Mouse (Mus musculus) lung, embryonic 14.5 days (tissue): ENCODE measurements around the gene Psip1. TPM values are rescaled to one million over a fixed set of nuclear protein-coding genes. Genes with fewer than 3 reads are reported as not detected.
A peak's percentile ranks its signal among the peaks of the same experiment; 100 is the strongest.

Source experiments
- ATAC-seq: fragments of 200-750 bp; cut with Nextera tagmentation; 2 replicates; pipeline ENCODE4 v1.8.0; 2017; ENCODE audit warnings: mild to moderate bottlenecking, moderate TSS enrichment, moderate library complexity; ENCODE audit not compliant: insufficient read depth
- DNase-seq: peaks from one replicate; pipeline ENCODE4 v3.0.0-alpha.2; 2015
- H3K27ac ChIP-seq: fragments of 300-500 bp; sonication (generic); 2 replicates; pipeline ENCODE4 v1.5.1; 2014; ENCODE audit warnings: low read depth, mild to moderate bottlenecking, moderate library complexity
- H3K27me3 ChIP-seq: fragments of 300-500 bp; sonication (generic); 2 replicates; pipeline ENCODE4 v1.6.1; 2014; ENCODE audit warnings: low read length, control low read depth; ENCODE audit not compliant: insufficient read depth
- H3K36me3 ChIP-seq: fragments of 300-500 bp; sonication (generic); 2 replicates; pipeline ENCODE4 v1.6.1; 2014; ENCODE audit warnings: control low read depth; ENCODE audit not compliant: insufficient read depth
- H3K4me1 ChIP-seq: fragments of 300-500 bp; sonication (generic); 2 replicates; pipeline ENCODE4 v1.6.1; 2014; ENCODE audit warnings: antibody characterized with exemption, control low read depth; ENCODE audit not compliant: insufficient read depth
- H3K4me2 ChIP-seq: fragments of 300-500 bp; sonication (generic); 2 replicates; pipeline ENCODE4 v1.6.1; 2014; ENCODE audit warnings: mild to moderate bottlenecking
- H3K4me3 ChIP-seq: fragments of 300-500 bp; sonication (generic); 2 replicates; pipeline ENCODE4 v1.5.1; 2014; ENCODE audit warnings: low read depth, low read length
- H3K9ac ChIP-seq: fragments of 300-500 bp; sonication (generic); 2 replicates; pipeline ENCODE4 v1.6.1; 2014
- H3K9me3 ChIP-seq: fragments of 300-500 bp; sonication (generic); 2 replicates; pipeline ENCODE4 v1.6.1; 2016; ENCODE audit warnings: low read depth, low read length, control low read depth
- CTCF ChIP-seq: IDR thresholded peaks from 2 replicates; pipeline ENCODE4 v1.5.1; 2016; ENCODE audit warnings: antibody characterized with exemption, low read depth
- WGBS: fragments of 180-500 bp; shearing (Covaris S2); extraction: QIAGEN DNeasy Blood & Tissue Kit; methylation state at CpG from one replicate; pipeline ENCODE4 v1.1.7; 2014; 5-methylcytosine and 5-hydroxymethylcytosine counted together
- polyA plus RNA-seq: library from polyadenylated mRNA; unstranded; fragments of >200 nt; fragmentation: Nextera tagmentation; extraction: Ambion mirVana; gene quantifications from 2 replicates; pipeline ENCODE4 v1.2.1, GENCODE M21; 2014

Gene Psip1
- polyA plus RNA-seq, 1 experiment from 2014 or later: 170 TPM

- Histone ChIP-seq H3K27me3 (no peaks in the 10 kb centered on the region), H3K9ac (no peak overlapping the region), H3K36me3 (peaks cover 88% of the 10 kb centered on the region), H3K4me1 (no peaks in the 10 kb centered on the region), H3K4me2 (no peak overlapping the region), H3K9me3 (no peaks in the 10 kb centered on the region), H3K27ac (no peak overlapping the region), H3K4me3 (no peak overlapping the region)
- 82% methylated on average over 7 of the region's 7 CpGs for WGBS
- ATAC-seq (no peak), DNase-seq (no peak)
- no peak for TF ChIP-seq CTCF
These were observed 18.6 kb downstream of the Psip1 start for GRCm38 (mm10) chr4:83467615-83468014.

- no peak for TF ChIP-seq CTCF
- H3K27ac ChIP-seq: no peak overlapping the region
- no peak for ATAC-seq
- H3K4me3 ChIP-seq: no peak overlapping the region
- DNase-seq: no peak
- H3K27me3 ChIP-seq: no peaks in the 10 kb centered on the region
- no peaks in the 10 kb centered on the region for H3K9me3 ChIP-seq
- 93% methylated on average over 7 of the region's 7 CpGs for WGBS
- no peaks in the 10 kb centered on the region for H3K4me1 ChIP-seq
- no peak overlapping the region for H3K9ac ChIP-seq
- H3K4me2 ChIP-seq: no peak overlapping the region
- H3K36me3 ChIP-seq: peaks cover 82% of the 10 kb centered on the region
These were observed 21.4 kb downstream of the Psip1 start for GRCm38 (mm10) chr4:83464827-83465226.

GRCm38 (mm10) chr4:83460106-83460505, 26.2 kb downstream of the Psip1 start:
- no peak overlapping the region for H3K4me3 ChIP-seq
- DNase-seq (no peak), ATAC-seq (no peak)
- 75% methylated on average over 5 of the region's 5 CpGs for WGBS
- H3K4me1 ChIP-seq: no peaks in the 10 kb centered on the region
- H3K27ac ChIP-seq: no peak overlapping the region
- peaks cover 82% of the 10 kb centered on the region for H3K36me3 ChIP-seq
- H3K9ac ChIP-seq: no peak overlapping the region
- no peak overlapping the region for H3K4me2 ChIP-seq
- no peaks in the 10 kb centered on the region for H3K27me3 ChIP-seq
- no peak for TF ChIP-seq CTCF
- no peaks in the 10 kb centered on the region for H3K9me3 ChIP-seq

- Histone ChIP-seq H3K9ac (no peak overlapping the region), H3K36me3 (peaks cover 61% of the 10 kb centered on the region), H3K27me3 (no peaks in the 10 kb centered on the region), H3K4me2 (no peak overlapping the region), H3K9me3 (no peaks in the 10 kb centered on the region), H3K4me3 (no peak overlapping the region), H3K4me1 (no peaks in the 10 kb centered on the region), H3K27ac (no peak overlapping the region)
- ATAC-seq: no peak
- no peak for DNase-seq
- WGBS: 87% methylated on average over 4 of the region's 4 CpGs
- TF ChIP-seq CTCF: no peak
These were observed 35.5 kb downstream of the Psip1 start for GRCm38 (mm10) chr4:83450785-83451184.

GRCm38 (mm10) chr4:83441050-83441449, 45.2 kb downstream of the Psip1 start:
- no peak overlapping the region for H3K4me2 ChIP-seq
- H3K9ac ChIP-seq: no peak overlapping the region
- no peak overlapping the region for H3K4me3 ChIP-seq
- TF ChIP-seq CTCF: no peak
- H3K27ac ChIP-seq: no peak overlapping the region
- H3K27me3 ChIP-seq: no peaks in the 10 kb centered on the region
- H3K4me1 ChIP-seq: no peaks in the 10 kb centered on the region
- WGBS: 78% methylated on average over 4 of the region's 4 CpGs
- no peaks in the 10 kb centered on the region for H3K9me3 ChIP-seq
- no peak for DNase-seq
- no peak for ATAC-seq
- H3K36me3 ChIP-seq: peaks cover 55% of the 10 kb centered on the region

GRCm38 (mm10) chr4:83439045-83439444, 47.2 kb downstream of the Psip1 start:
- ATAC-seq: no peak

GRCm38 (mm10) chr4:83438116-83438515, 48.1 kb downstream of the Psip1 start:
- Histone ChIP-seq H3K9ac (no peak overlapping the region), H3K9me3 (no peaks in the 10 kb centered on the region), H3K4me2 (no peak overlapping the region), H3K36me3 (peaks cover 82% of the 10 kb centered on the region), H3K27ac (no peak overlapping the region), H3K4me1 (no peaks in the 10 kb centered on the region), H3K27me3 (no peaks in the 10 kb centered on the region), H3K4me3 (no peak overlapping the region)
- ATAC-seq: no peak
- no peak for TF ChIP-seq CTCF
- DNase-seq: peak; percentile 16

More at GRCm38 (mm10) chr4:83439045-83439444, 47.2 kb downstream of the Psip1 start:
- Histone ChIP-seq H3K4me1 (no peaks in the 10 kb centered on the region), H3K4me2 (no peak overlapping the region), H3K36me3 (peaks cover 75% of the 10 kb centered on the region), H3K27me3 (no peaks in the 10 kb centered on the region), H3K9ac (no peak overlapping the region), H3K27ac (no peak overlapping the region), H3K4me3 (no peak overlapping the region), H3K9me3 (no peaks in the 10 kb centered on the region)
- DNase-seq: no peak
- WGBS: 60% methylated on average over 5 of the region's 5 CpGs
- no peak for TF ChIP-seq CTCF

- Histone ChIP-seq H3K4me3 (no peak overlapping the region), H3K4me2 (no peak overlapping the region), H3K27me3 (no peaks in the 10 kb centered on the region), H3K9ac (no peak overlapping the region), H3K4me1 (no peaks in the 10 kb centered on the region), H3K9me3 (no peaks in the 10 kb centered on the region), H3K36me3 (peaks cover 86% of the 10 kb centered on the region), H3K27ac (no peak overlapping the region)
- 93% methylated on average over 8 of the region's 8 CpGs for WGBS
- ATAC-seq: no peak
- no peak for TF ChIP-seq CTCF
- DNase-seq: no peak
These were observed 49.9 kb downstream of the Psip1 start for GRCm38 (mm10) chr4:83436375-83436774.
